Mouse (Mus musculus): ENCODE results near the gene Mcf2l. TPM values are rescaled to one million over a fixed set of nuclear protein-coding genes. Genes with fewer than 3 reads are reported as not detected.

The Mcf2l gene
- polyA plus RNA-seq, 1 experiment from 2014 or later = 120 TPM

GRCm38 (mm10) chr8:12960609-12961008 is 87.0 kb downstream of the Mcf2l start:
- Histone ChIP-seq H3K9ac (replicated peaks) (no peak overlapping the region), H3K4me2 (no peak overlapping the region), H3K27me3 (replicated peaks) (no peaks in the 10 kb centered on the region), H3K36me3 (peaks cover 24% of the 10 kb centered on the region), H3K4me3 (replicated peaks) (no peak overlapping the region), H3K4me1 (peaks cover 56% of the 10 kb centered on the region), H3K27ac (replicated peaks) (no peak overlapping the region), H3K9me3 (replicated peaks) (no peaks in the 10 kb centered on the region)
- no peak for ATAC-seq (ENCODE audit: low FRiP score)
- WGBS = 88% methylated on average over 2 of the region's 2 CpGs

DNA sequence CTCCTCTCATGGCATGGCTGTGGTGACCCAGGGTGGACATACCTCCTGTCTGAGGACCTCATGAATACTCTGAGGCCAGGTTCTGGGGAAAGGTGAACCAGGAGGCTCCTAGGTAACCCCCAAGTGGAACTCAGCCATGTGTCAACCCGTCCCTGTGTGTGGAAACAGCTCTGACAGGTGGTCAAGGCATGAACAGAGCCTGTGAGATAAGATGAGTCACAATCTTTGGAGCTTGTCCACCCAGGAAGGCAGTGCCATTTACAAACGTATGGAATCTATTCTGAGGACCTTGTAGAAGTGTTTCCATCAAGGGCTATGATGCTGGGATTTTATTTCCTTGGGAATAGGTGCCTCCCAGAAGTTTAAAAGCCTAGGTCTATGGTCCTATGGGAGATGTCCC is 87.6 kb downstream of the Mcf2l start:
- H3K4me3 ChIP-seq (replicated peaks) = no peak overlapping the region
- no peaks in the 10 kb centered on the region for H3K27me3 ChIP-seq (replicated peaks)
- no peak overlapping the region for H3K4me2 ChIP-seq
- WGBS = 81% methylated on average over 2 of the region's 2 CpGs
- H3K36me3 ChIP-seq = peaks cover 30% of the 10 kb centered on the region
- H3K9me3 ChIP-seq (replicated peaks) = no peaks in the 10 kb centered on the region
- no peak for ATAC-seq (ENCODE audit: low FRiP score)
- peaks cover 52% of the 10 kb centered on the region for H3K4me1 ChIP-seq
- H3K27ac ChIP-seq (replicated peaks) = no peak overlapping the region
- H3K9ac ChIP-seq (replicated peaks) = no peak overlapping the region

DNA sequence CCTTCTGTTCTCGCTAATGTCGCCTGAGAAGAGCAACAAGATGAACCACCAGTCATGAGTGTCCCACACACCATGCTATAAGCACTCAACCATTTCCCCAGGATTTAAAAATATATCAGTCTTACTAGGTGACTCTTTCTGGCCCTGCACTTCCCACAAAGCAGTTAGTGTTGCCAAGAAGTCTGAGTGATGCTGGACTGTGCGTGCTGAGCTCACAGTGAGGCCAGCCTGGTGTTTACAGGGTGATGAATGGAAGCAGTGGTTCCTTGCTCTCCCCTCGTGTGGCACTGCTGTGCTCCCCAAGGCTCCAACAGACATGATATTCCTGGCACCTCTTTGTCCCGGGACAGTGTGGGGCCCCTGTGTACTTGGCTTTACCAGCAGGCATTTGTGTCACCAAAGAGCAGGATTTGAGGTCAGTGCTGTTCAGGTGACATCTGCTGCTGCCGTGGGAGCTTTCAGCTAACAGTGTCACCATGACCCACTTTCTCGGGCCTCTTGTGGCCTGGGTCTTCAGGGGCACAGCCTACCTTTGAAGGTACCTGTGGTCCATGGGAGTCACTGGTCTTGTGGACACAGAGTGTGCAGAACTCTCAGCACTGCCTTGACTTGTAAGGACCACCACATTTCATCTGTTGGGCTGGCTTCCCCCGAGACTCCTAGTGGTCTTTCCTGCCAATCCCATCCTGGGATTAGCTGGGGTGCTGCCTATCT is 88.4 kb downstream of the Mcf2l start:
- WGBS = 75% methylated on average over 8 of the region's 8 CpGs
- Histone ChIP-seq H3K4me2 (no peak overlapping the region), H3K4me1 (peaks cover 44% of the 10 kb centered on the region), H3K9me3 (replicated peaks) (no peaks in the 10 kb centered on the region), H3K36me3 (peaks cover 33% of the 10 kb centered on the region), H3K27ac (replicated peaks) (0 out of 2 replicates have a peak overlapping the region, but pooled peaks have one; percentile 19), H3K27me3 (replicated peaks) (no peaks in the 10 kb centered on the region), H3K9ac (replicated peaks) (no peak overlapping the region), H3K4me3 (replicated peaks) (no peak overlapping the region)
- no peak for ATAC-seq (ENCODE audit: low FRiP score)

GRCm38 (mm10) chr8:12962541-12963380 is 89.2 kb downstream of the Mcf2l start:
- Histone ChIP-seq H3K4me1 (peaks cover 36% of the 10 kb centered on the region), H3K27ac (replicated peaks) (0 out of 2 replicates have a peak overlapping the region, but pooled peaks have one; percentile 19), H3K9ac (replicated peaks) (no peak overlapping the region), H3K4me2 (no peak overlapping the region), H3K4me3 (replicated peaks) (no peak overlapping the region), H3K9me3 (replicated peaks) (no peaks in the 10 kb centered on the region), H3K36me3 (peaks cover 33% of the 10 kb centered on the region), H3K27me3 (replicated peaks) (no peaks in the 10 kb centered on the region)
- no peak for ATAC-seq (ENCODE audit: low FRiP score)
- 70% methylated on average over 13 of the region's 13 CpGs for WGBS

- no peak overlapping the region for H3K4me3 ChIP-seq (replicated peaks)
- WGBS = 82% methylated on average over 11 of the region's 11 CpGs
- H3K4me1 ChIP-seq = peaks cover 8% of the 10 kb centered on the region; the same call in 1 of the 2 replicates
- no peak overlapping the region for H3K27ac ChIP-seq (replicated peaks)
- H3K9me3 ChIP-seq (replicated peaks) = no peaks in the 10 kb centered on the region
- no peak overlapping the region for H3K4me2 ChIP-seq
- H3K36me3 ChIP-seq = peaks cover 72% of the 10 kb centered on the region
- H3K9ac ChIP-seq (replicated peaks) = no peak overlapping the region
- no peaks in the 10 kb centered on the region for H3K27me3 ChIP-seq (replicated peaks)
- no peak for ATAC-seq (ENCODE audit: low FRiP score)
These were observed 102.7 kb downstream of the Mcf2l start for GRCm38 (mm10) chr8:12976290-12976689.

DNA sequence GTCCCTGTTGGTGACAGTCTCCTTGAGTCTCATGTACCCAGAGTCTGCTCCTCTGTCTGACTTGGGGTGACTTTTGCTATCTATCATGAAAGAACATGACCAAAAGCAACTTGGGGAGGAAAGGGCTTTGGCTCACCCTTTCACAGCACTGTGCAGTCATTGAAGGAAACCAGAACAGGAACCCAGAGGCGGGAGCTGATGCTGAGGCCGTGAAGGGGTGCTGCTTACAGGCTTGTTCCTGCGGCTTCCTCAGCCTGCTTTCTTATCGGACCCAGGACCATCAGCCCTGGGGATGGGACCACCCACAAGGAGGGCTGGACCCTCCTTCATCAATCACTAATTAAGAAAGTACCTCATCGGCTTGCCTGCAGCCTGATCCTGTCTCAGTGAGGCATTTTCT is 103.1 kb downstream of the Mcf2l start:
- Histone ChIP-seq H3K36me3 (peaks cover 76% of the 10 kb centered on the region), H3K27me3 (replicated peaks) (no peaks in the 10 kb centered on the region), H3K4me3 (replicated peaks) (no peak overlapping the region), H3K9ac (replicated peaks) (no peak overlapping the region), H3K4me1 (peaks cover 4% of the 10 kb centered on the region; the same call in 1 of the 2 replicates), H3K27ac (replicated peaks) (no peak overlapping the region), H3K4me2 (no peak overlapping the region), H3K9me3 (replicated peaks) (no peaks in the 10 kb centered on the region)
- ATAC-seq (ENCODE audit: low FRiP score) = no peak
- 68% methylated on average over 5 of the region's 5 CpGs for WGBS

DNA sequence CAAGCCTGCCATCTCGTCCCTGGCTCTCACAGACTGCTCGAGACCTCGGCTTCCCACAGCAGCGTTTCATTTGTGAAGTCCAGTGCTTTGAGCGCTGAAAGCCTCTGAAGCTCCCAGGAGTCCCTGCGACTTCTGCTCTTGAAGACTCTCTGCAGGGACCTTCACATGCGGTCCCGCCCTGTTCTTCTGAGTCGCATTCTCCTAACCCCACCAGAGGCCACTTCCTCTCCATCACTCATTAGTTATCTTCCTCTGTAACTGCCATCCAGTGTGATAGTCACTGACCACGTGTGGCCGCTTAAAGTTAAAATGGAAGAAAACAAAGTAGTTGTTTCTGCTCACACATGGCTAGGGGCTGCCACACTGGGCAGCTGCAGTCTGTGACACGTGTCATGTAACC is 103.7 kb downstream of the Mcf2l start:
- H3K4me1 ChIP-seq = peaks cover 2% of the 10 kb centered on the region; the same call in 1 of the 2 replicates
- H3K36me3 ChIP-seq = peaks cover 82% of the 10 kb centered on the region
- H3K4me3 ChIP-seq (replicated peaks) = no peak overlapping the region
- 0 out of 2 replicates have a peak, but pooled peaks cover 4% of the 10 kb centered on the region for H3K9me3 ChIP-seq (replicated peaks)
- no peaks in the 10 kb centered on the region for H3K27me3 ChIP-seq (replicated peaks)
- no peak overlapping the region for H3K4me2 ChIP-seq
- WGBS = 82% methylated on average over 12 of the region's 12 CpGs
- no peak overlapping the region for H3K9ac ChIP-seq (replicated peaks)
- no peak for ATAC-seq (ENCODE audit: low FRiP score)
- no peak overlapping the region for H3K27ac ChIP-seq (replicated peaks)

DNA sequence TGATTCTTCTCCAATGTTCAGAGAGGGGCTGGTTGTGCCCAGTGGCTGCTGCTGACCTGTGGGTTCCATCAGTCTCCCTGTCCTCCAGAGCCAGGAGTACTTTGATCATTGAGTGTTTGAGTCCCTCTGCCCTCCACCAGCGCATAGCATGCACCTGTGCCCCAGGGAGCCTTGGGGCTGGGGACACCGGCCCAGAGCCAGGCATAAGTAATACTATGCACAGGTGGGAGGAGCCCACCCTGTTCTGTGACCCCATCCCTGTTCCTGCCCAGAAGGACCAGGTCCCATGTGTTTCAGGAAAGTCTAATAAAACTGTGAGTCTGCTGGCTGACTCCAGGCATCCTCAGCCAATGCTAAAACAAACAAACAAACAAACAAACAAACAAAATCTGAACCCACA is 104.7 kb downstream of the Mcf2l start:
- Histone ChIP-seq H3K4me1 (peaks cover 6% of the 10 kb centered on the region), H3K9me3 (replicated peaks) (0 out of 2 replicates have a peak, but pooled peaks cover 4% of the 10 kb centered on the region), H3K4me3 (replicated peaks) (no peak overlapping the region), H3K27me3 (replicated peaks) (no peaks in the 10 kb centered on the region), H3K9ac (replicated peaks) (no peak overlapping the region), H3K4me2 (no peak overlapping the region), H3K27ac (replicated peaks) (no peak overlapping the region), H3K36me3 (peaks cover 86% of the 10 kb centered on the region)
- ATAC-seq (ENCODE audit: low FRiP score) = no peak; the same call in 1 of the 2 replicates
- WGBS = 73% methylated on average over 2 of the region's 2 CpGs

- Histone ChIP-seq H3K9ac (replicated peaks) (no peak overlapping the region), H3K27me3 (replicated peaks) (no peaks in the 10 kb centered on the region), H3K9me3 (replicated peaks) (0 out of 2 replicates have a peak, but pooled peaks cover 4% of the 10 kb centered on the region), H3K4me2 (no peak overlapping the region), H3K36me3 (peaks cover 82% of the 10 kb centered on the region), H3K4me3 (replicated peaks) (no peak overlapping the region), H3K27ac (replicated peaks) (no peak overlapping the region), H3K4me1 (peaks cover 10% of the 10 kb centered on the region)
- peak; percentile 45; the same call in 1 of the 2 replicates for ATAC-seq (ENCODE audit: low FRiP score)
- 25% methylated on average over 5 of the region's 5 CpGs for WGBS
These were observed 105.1 kb downstream of the Mcf2l start for GRCm38 (mm10) chr8:12978726-12979125.

DNA sequence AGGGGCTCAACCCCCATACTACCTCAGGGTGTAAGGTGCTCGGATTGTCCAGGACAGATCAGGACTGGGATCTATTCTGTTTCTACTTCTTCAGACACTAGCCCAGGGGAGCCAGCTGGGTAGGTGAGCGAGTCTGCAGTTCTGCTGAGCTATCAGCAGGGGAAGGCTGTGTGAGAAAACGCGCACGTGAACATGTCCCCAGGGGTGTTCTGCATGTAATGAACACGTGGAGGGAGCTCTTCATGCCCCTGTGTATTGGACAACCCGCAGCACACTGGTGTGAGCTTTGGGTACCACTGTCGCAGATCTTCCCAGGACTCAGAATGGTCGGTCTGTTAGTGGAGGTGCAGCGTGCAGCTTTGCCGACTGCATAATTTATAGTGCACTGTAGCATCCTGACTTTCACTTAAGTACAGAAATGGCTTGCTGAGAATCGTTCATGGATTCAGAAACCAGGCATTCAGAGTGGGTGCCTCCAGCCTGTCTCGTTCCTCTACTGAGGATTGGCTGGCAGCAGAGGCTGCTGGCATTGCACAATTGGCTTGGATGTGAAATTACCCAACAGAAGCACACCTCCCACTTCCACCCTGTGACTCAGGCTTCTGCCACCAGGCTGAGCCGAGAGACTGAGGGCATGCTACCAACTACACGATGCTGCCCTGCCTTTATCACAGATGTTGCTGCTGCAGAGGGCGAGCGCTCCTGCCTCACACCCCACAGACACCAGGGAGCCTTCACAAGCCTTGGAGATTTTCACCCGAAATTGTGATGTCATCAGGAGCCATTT is 110.3 kb downstream of the Mcf2l start:
- Histone ChIP-seq H3K27me3 (replicated peaks) (no peaks in the 10 kb centered on the region), H3K9me3 (replicated peaks) (0 out of 2 replicates have a peak, but pooled peaks cover 4% of the 10 kb centered on the region), H3K36me3 (peaks cover 76% of the 10 kb centered on the region), H3K4me1 (peaks cover 9% of the 10 kb centered on the region; the same call in 1 of the 2 replicates), H3K4me3 (replicated peaks) (no peak overlapping the region), H3K27ac (replicated peaks) (0 out of 2 replicates have a peak overlapping the region, but pooled peaks have one; percentile 37), H3K4me2 (no peak overlapping the region), H3K9ac (replicated peaks) (no peak overlapping the region)
- peak; percentile 33; the same call in 1 of the 2 replicates for ATAC-seq (ENCODE audit: low FRiP score)
- 69% methylated on average over 18 of the region's 18 CpGs for WGBS

- Histone ChIP-seq H3K9me3 (replicated peaks) (0 out of 2 replicates have a peak, but pooled peaks cover 4% of the 10 kb centered on the region), H3K4me1 (peaks cover 9% of the 10 kb centered on the region; the same call in 1 of the 2 replicates), H3K36me3 (peaks cover 68% of the 10 kb centered on the region), H3K4me2 (no peak overlapping the region), H3K27ac (replicated peaks) (no peak overlapping the region), H3K4me3 (replicated peaks) (no peak overlapping the region), H3K9ac (replicated peaks) (no peak overlapping the region), H3K27me3 (replicated peaks) (no peaks in the 10 kb centered on the region)
- WGBS = 92% methylated on average over 17 of the region's 17 CpGs
- no peak for ATAC-seq (ENCODE audit: low FRiP score)
These were observed 111.1 kb downstream of the Mcf2l start for GRCm38 (mm10) chr8:12984601-12985243.
